In the genomic region with DNA sequence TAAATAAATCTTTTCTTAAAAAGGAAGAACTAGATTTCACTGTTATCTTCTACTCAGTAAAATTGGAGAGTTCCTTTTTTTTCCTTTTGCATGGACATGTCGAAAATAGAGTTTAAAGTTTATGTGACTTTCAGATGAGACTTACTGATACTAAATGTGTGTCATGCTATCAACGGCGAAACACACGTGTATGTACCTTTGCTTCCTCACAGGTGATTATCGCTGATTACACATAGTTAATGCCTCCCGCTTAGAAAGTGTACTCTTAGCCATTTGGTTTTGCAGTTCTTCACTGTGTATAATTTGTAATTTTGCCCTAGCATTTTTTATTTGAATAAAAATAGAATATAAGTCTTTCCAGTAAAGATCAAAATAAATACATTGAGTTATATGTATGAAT, we compare ENCODE assay signal across 24 mouse cellular contexts.
DNase-seq lines count a peak whose midpoint lies in the region; ATAC-seq and TF ChIP-seq lines count a peak whose summit lies in the region.
"Had no signal": no experiment of that assay in that cellular context is flagged by ENCODE, and none has a peak within 500 bp of the region (broad histone marks: within the 10 kb centered on the region; RNA-seq: fewer than 3 reads in every experiment).

No protein-coding gene starts in this region.

- no peaks in the 10 kb centered on the region for H3K27me3 ChIP-seq in MEL (ENCODE audit: control insufficient read depth in 1 of 2, insufficient read depth in 2 of 2, low read length in 2 of 2)
- H3K27me3 ChIP-seq in liver, embryonic 12.5 days (replicated peaks) = no peaks in the 10 kb centered on the region
- no peaks in the 10 kb centered on the region for H3K27me3 ChIP-seq in liver, embryonic 15.5 days
- H3K27me3 ChIP-seq in forebrain, embryonic 13.5 days = no peaks in the 10 kb centered on the region
- no peaks in the 10 kb centered on the region for H3K27me3 ChIP-seq in forebrain, embryonic 16.5 days (replicated peaks; ENCODE audit: control insufficient read depth, insufficient read depth, low read length)
- H3K27me3 ChIP-seq: embryonic facial prominence, embryonic 12.5 days; embryonic facial prominence, embryonic 15.5 days; forebrain, embryonic 15.5 days; hindbrain, embryonic 13.5 days; Patski had no signal

- 63% methylated on average over 6 of the region's 6 CpGs for WGBS in liver, embryonic 12.5 days (ENCODE audit: insufficient replicate concordance)
- WGBS in liver, embryonic 15.5 days (ENCODE audit: insufficient replicate concordance) = 53% methylated on average over 6 of the region's 6 CpGs
- 97% methylated on average over 6 of the region's 6 CpGs for WGBS in forebrain, embryonic 13.5 days
- WGBS in forebrain, embryonic 16.5 days = 98% methylated on average over 6 of the region's 6 CpGs

- TF ChIP-seq CTCF in MEL (IDR thresholded peaks at IDR 0.05 in 2 of 3, conservative IDR thresholded peaks at IDR 0.05 in 1 of 3; ENCODE audit: control insufficient read depth in 1 of 3, insufficient read depth in 1 of 3, low read depth in 2 of 3, low read length in 3 of 3, poor library complexity in 1 of 3, severe bottlenecking in 1 of 3) = no peak

- no peaks in the 10 kb centered on the region for H3K9me3 ChIP-seq in MEL (replicated peaks; ENCODE audit: insufficient read depth, low read length)
- H3K9me3 ChIP-seq in liver, embryonic 12.5 days (replicated peaks) = no peaks in the 10 kb centered on the region
- H3K9me3 ChIP-seq in liver, embryonic 15.5 days (replicated peaks) = no peaks in the 10 kb centered on the region
- H3K9me3 ChIP-seq in forebrain, embryonic 13.5 days (replicated peaks) = no peaks in the 10 kb centered on the region
- no peaks in the 10 kb centered on the region for H3K9me3 ChIP-seq in forebrain, embryonic 16.5 days (ENCODE audit: control insufficient read depth, low read length)
- H3K9me3 ChIP-seq: embryonic facial prominence, embryonic 12.5 days; embryonic facial prominence, embryonic 15.5 days; forebrain, embryonic 15.5 days; hindbrain, embryonic 10.5 days; hindbrain, embryonic 13.5 days had no signal

- peaks cover 7% of the 10 kb centered on the region in 2 experiments for H3K36me3 ChIP-seq in MEL (ENCODE audit: control insufficient read depth in 1 of 2, insufficient read depth in 2 of 2, low read length in 2 of 2)
- H3K36me3 ChIP-seq in liver, embryonic 12.5 days = peaks cover 12% of the 10 kb centered on the region; the same call in 1 of the 2 replicates
- H3K36me3 ChIP-seq in liver, embryonic 15.5 days (replicated peaks) = no peaks in the 10 kb centered on the region
- H3K36me3 ChIP-seq in forebrain, embryonic 13.5 days (ENCODE audit: poor library complexity, severe bottlenecking) = no peaks in the 10 kb centered on the region
- no peaks in the 10 kb centered on the region for H3K36me3 ChIP-seq in forebrain, embryonic 16.5 days (ENCODE audit: control insufficient read depth, insufficient read depth)
- H3K36me3 ChIP-seq: embryonic facial prominence, embryonic 12.5 days; embryonic facial prominence, embryonic 15.5 days; forebrain, embryonic 15.5 days; hindbrain, embryonic 10.5 days; hindbrain, embryonic 13.5 days had no signal

- H3K9ac ChIP-seq in MEL (ENCODE audit: control insufficient read depth, low read depth, low read length, poor library complexity, severe bottlenecking) = no peak overlapping the region
- peak overlapping the region; percentile 37; the same call in 1 of the 2 replicates for H3K9ac ChIP-seq in liver, embryonic 12.5 days
- no peak overlapping the region for H3K9ac ChIP-seq in liver, embryonic 15.5 days
- no peak overlapping the region for H3K9ac ChIP-seq in forebrain, embryonic 13.5 days
- H3K9ac ChIP-seq in forebrain, embryonic 16.5 days (replicated peaks; ENCODE audit: low read depth, low read length) = no peak overlapping the region
- H3K9ac ChIP-seq: embryonic facial prominence, embryonic 12.5 days; embryonic facial prominence, embryonic 15.5 days; forebrain, embryonic 15.5 days; hindbrain, embryonic 13.5 days had no signal

- peaks cover 0 to 3% of the 10 kb centered on the region in 2 experiments; a peak in 1 of 4 replicates for H3K4me1 ChIP-seq in MEL (ENCODE audit: control insufficient read depth in 1 of 2, insufficient read depth in 2 of 2, low read length in 2 of 2)
- peaks cover 83% of the 10 kb centered on the region for H3K4me1 ChIP-seq in liver, embryonic 12.5 days
- H3K4me1 ChIP-seq in liver, embryonic 15.5 days (replicated peaks) = peaks cover 72% of the 10 kb centered on the region
- peaks cover 24% of the 10 kb centered on the region for H3K4me1 ChIP-seq in forebrain, embryonic 13.5 days
- H3K4me1 ChIP-seq in forebrain, embryonic 16.5 days (replicated peaks; ENCODE audit: control insufficient read depth, insufficient read depth, low read length) = peaks cover 14% of the 10 kb centered on the region

- no peaks in the 10 kb centered on the region for H3K79me2 ChIP-seq in MEL (ENCODE audit: control insufficient read depth, insufficient read depth, low read length, poor library complexity)

- H3K27ac ChIP-seq in MEL (ENCODE audit: control insufficient read depth, low read depth, low read length) = no peak overlapping the region
- H3K27ac ChIP-seq in liver, embryonic 12.5 days = peak overlapping the region; percentile 69
- H3K27ac ChIP-seq in liver, embryonic 15.5 days (replicated peaks) = peak overlapping the region; percentile 68
- H3K27ac ChIP-seq in forebrain, embryonic 13.5 days = no peak overlapping the region
- H3K27ac ChIP-seq in forebrain, embryonic 16.5 days (ENCODE audit: low read length) = no peak overlapping the region
- H3K27ac ChIP-seq: embryonic facial prominence, embryonic 12.5 days; embryonic facial prominence, embryonic 15.5 days; forebrain, embryonic 15.5 days; hindbrain, embryonic 10.5 days; hindbrain, embryonic 13.5 days had no signal

- peak overlapping the region; percentile 31; the same call in 1 of the 2 replicates for H3K4me2 ChIP-seq in liver, embryonic 12.5 days
- peak overlapping the region; percentile 37; the same call in 1 of the 2 replicates for H3K4me2 ChIP-seq in liver, embryonic 15.5 days
- no peak overlapping the region for H3K4me2 ChIP-seq in forebrain, embryonic 13.5 days
- no peak overlapping the region for H3K4me2 ChIP-seq in forebrain, embryonic 16.5 days (ENCODE audit: low read length)
- H3K4me2 ChIP-seq: embryonic facial prominence, embryonic 12.5 days; embryonic facial prominence, embryonic 15.5 days; forebrain, embryonic 15.5 days; heart, embryonic 11.5 days; hindbrain, embryonic 13.5 days had no signal

- no peak for TF ChIP-seq POLR2A in MEL (IDR thresholded peaks at IDR 0.05; ENCODE audit: control insufficient read depth in 1 of 2, insufficient read depth in 1 of 2, low read depth in 1 of 2, low read length in 2 of 2, poor library complexity in 1 of 2)

- TF ChIP-seq RAD21 in MEL (IDR thresholded peaks at IDR 0.05; ENCODE audit: low read depth, low read length) = no peak

- no peak overlapping the region for H3K4me3 ChIP-seq in MEL (ENCODE audit: control insufficient read depth in 1 of 2, insufficient read depth in 1 of 2, low read depth in 2 of 2, low read length in 2 of 2)
- H3K4me3 ChIP-seq in liver, embryonic 12.5 days = no peak overlapping the region
- H3K4me3 ChIP-seq in liver, embryonic 15.5 days (replicated peaks) = no peak overlapping the region
- H3K4me3 ChIP-seq in forebrain, embryonic 13.5 days = no peak overlapping the region
- H3K4me3 ChIP-seq in forebrain, embryonic 16.5 days (replicated peaks; ENCODE audit: low read length) = no peak overlapping the region
- H3K4me3 ChIP-seq: embryonic facial prominence, embryonic 12.5 days; embryonic facial prominence, embryonic 15.5 days; forebrain, embryonic 15.5 days; hindbrain, embryonic 10.5 days; hindbrain, embryonic 13.5 days had no signal

- ATAC-seq in liver, embryonic 12.5 days = peak; percentile 52; the same call in 1 of the 2 replicates
- peak; percentile 61 for ATAC-seq in liver, embryonic 15.5 days (ENCODE audit: insufficient read depth)
- no peak for ATAC-seq in forebrain, embryonic 13.5 days
- no peak for ATAC-seq in forebrain, embryonic 16.5 days
- ATAC-seq: CD4-positive, CD25-positive, alpha-beta regulatory T cell, adult 4 months; forebrain, embryonic 15.5 days; hindbrain, embryonic 16.5 days; Patski had no signal

- TF ChIP-seq EP300 in MEL (IDR thresholded peaks at IDR 0.05; ENCODE audit: low read depth in 1 of 2, low read length in 2 of 2) = no peak

- DNase-seq in MEL (ENCODE audit: low read depth, low spot score) = no peak
- DNase-seq in MN1 (ENCODE audit: low spot score) = no peak
- DNase-seq: adrenal gland, postnatal 10 days; adrenal gland, postnatal 36 days; cerebellum, adult 11 months; cerebellum, adult 2 months; cerebellum, adult 9-11 months; cerebellum, postnatal 25 days; gastrocnemius, postnatal 10 days; gastrocnemius, postnatal 36 days; heart, postnatal 36 days had no signal

TF ChIP-seq in MEL, 35 proteins besides CTCF, POLR2A, EP300 and RAD21:
- no peak for TF ChIP-seq ELF1 (IDR thresholded peaks at IDR 0.05; ENCODE audit: low read depth, low read length)
- TF ChIP-seq RCOR1 (IDR thresholded peaks at IDR 0.05; ENCODE audit: low read depth, low read length) = peak; percentile 65; the same call in 1 of the 2 replicates

Comparison
In these comparisons a context has a peak if more than half of its experiments do, and no peak if none do; other contexts are left out.
1. H3K27ac ChIP-seq: peak in liver, embryonic 12.5 days (single experiment) and liver, embryonic 15.5 days (single experiment); none in MEL (single experiment), forebrain, embryonic 13.5 days (single experiment) and forebrain, embryonic 16.5 days (single experiment).
2. ATAC-seq: peak in liver, embryonic 12.5 days (single experiment) and liver, embryonic 15.5 days (single experiment); none in forebrain, embryonic 13.5 days (single experiment) and forebrain, embryonic 16.5 days (single experiment).
3. H3K4me2 ChIP-seq: peak in liver, embryonic 12.5 days (single experiment) and liver, embryonic 15.5 days (single experiment); none in forebrain, embryonic 13.5 days (single experiment) and forebrain, embryonic 16.5 days (single experiment).